Mouse (Mus musculus): ENCODE results near the gene Gm8011. TPM values are rescaled to one million over a fixed set of nuclear protein-coding genes. Genes with fewer than 3 reads are reported as not detected.
"Not testable (repeated sequence)": the region's sequence is repeated elsewhere in the genome, so short reads cannot be mapped to it uniquely, and the experiment has no call there.

Gm8011 gene
- total RNA-seq (2021): not detected
- long read RNA-seq, experiment 1: 0 reads
- long read RNA-seq, experiment 2: 0 reads

GRCm38 (mm10) chr14:42463581-42463980 is at the start of gene Gm8011:
Gene Gm8011, plus strand, starts transcription at chr14:42463881.
- intact Hi-C loops (cut with DNase I; ENCODE audit: low total_unique reads); DNase-seq: not testable (repeated sequence)

GRCm38 (mm10) chr14:42439573-42439972 is 24.1 kb upstream of the Gm8011 start, which contains the start of gene Gm8005:
Gene Gm8005, minus strand, starts transcription at chr14:42439673.
- DNase-seq; intact Hi-C loops (cut with DNase I; ENCODE audit: low total_unique reads): not testable (repeated sequence)

GRCm38 (mm10) chr14:42502249-42502648 is 38.6 kb downstream of the Gm8011 start, which contains the start of gene Gm8020:
Gene Gm8020, minus strand, starts transcription at chr14:42502349.
- DNase-seq; intact Hi-C loops (cut with DNase I; ENCODE audit: low total_unique reads): not testable (repeated sequence)

Other genes starting within 250 kb of the Gm8011 start
- not detected for gene Gm17026, start 203.8 kb upstream of the Gm8011 start, total RNA-seq (2021)
- gene Gm9611, start 166.5 kb upstream of the Gm8011 start, total RNA-seq (2021): not detected
- not detected for gene Gm7995, start 153.7 kb upstream of the Gm8011 start, total RNA-seq (2021)
- gene Gm8005, start 24.2 kb upstream of the Gm8011 start, total RNA-seq (2021): not detected
- gene Gm8020, start 38.5 kb downstream of the Gm8011 start, total RNA-seq (2021): not detected
- gene Gm8024, start 60.4 kb downstream of the Gm8011 start, total RNA-seq (2021): not detected
- gene Gm17124, start 136.0 kb downstream of the Gm8011 start, total RNA-seq (2021): not detected
- gene Gm3633, start 178.0 kb downstream of the Gm8011 start, total RNA-seq (2021): not detected
- not detected for gene Gm10378, start 192.1 kb downstream of the Gm8011 start, total RNA-seq (2021)

Data from gastrocnemius, postnatal 14 days (tissue).